Mouse (Mus musculus) intestine, embryonic 14.5 days (tissue): ENCODE data around the gene Lingo4. TPM values are rescaled to one million over a fixed set of nuclear protein-coding genes. Genes with fewer than 3 reads are reported as not detected.

Experiments
- ATAC-seq: fragments of 200-750 bp; cut with Nextera tagmentation; replicated peaks from 2 replicates; pipeline ENCODE4 v1.8.0; 2017; ENCODE audit warnings: low read depth, moderate number of reproducible peaks, moderate TSS enrichment, moderate library complexity; ENCODE audit not compliant: low FRiP score, low TSS enrichment
- DNase-seq: peaks from one replicate; pipeline ENCODE4 v3.0.0-alpha.2; 2018; ENCODE audit warnings: low spot score
- H3K27ac ChIP-seq: fragments of 300-500 bp; sonication (generic); 2 replicates; pipeline ENCODE4 v1.5.1; 2014; ENCODE audit warnings: low read depth, mild to moderate bottlenecking, control low read depth
- H3K27me3 ChIP-seq: fragments of 300-500 bp; sonication (generic); replicated peaks from 2 replicates; pipeline ENCODE4 v1.6.1; 2014; ENCODE audit warnings: low read length, control low read depth; ENCODE audit not compliant: control insufficient read depth, insufficient read depth
- H3K36me3 ChIP-seq: fragments of 300-500 bp; sonication (generic); 2 replicates; pipeline ENCODE4 v1.6.1; 2014; ENCODE audit warnings: low read length, control low read depth; ENCODE audit not compliant: control insufficient read depth, insufficient read depth
- H3K4me1 ChIP-seq: fragments of 300-500 bp; sonication (generic); replicated peaks from 2 replicates; pipeline ENCODE4 v1.6.1; 2014; ENCODE audit warnings: low read length, control low read depth, mixed read lengths; ENCODE audit not compliant: control insufficient read depth, insufficient read depth
- H3K4me2 ChIP-seq: fragments of 300-500 bp; sonication (generic); 2 replicates; pipeline ENCODE4 v1.6.1; 2014; ENCODE audit warnings: low read length
- H3K4me3 ChIP-seq: fragments of 300-500 bp; sonication (generic); 2 replicates; pipeline ENCODE4 v1.5.1; 2014; ENCODE audit warnings: low read depth, low read length, control low read depth, mixed read lengths
- H3K9ac ChIP-seq: fragments of 300-500 bp; sonication (generic); 2 replicates; pipeline ENCODE4 v1.6.1; 2014; ENCODE audit warnings: mild to moderate bottlenecking, low read length
- H3K9me3 ChIP-seq: fragments of 300-500 bp; sonication (generic); 2 replicates; pipeline ENCODE4 v1.6.1; 2016; ENCODE audit warnings: low read length, control low read depth; ENCODE audit not compliant: control insufficient read depth
- WGBS: fragments of 180-500 bp; shearing (Covaris S2); extraction: QIAGEN DNeasy Blood & Tissue Kit; methylation state at CpG from one replicate; pipeline ENCODE4 v1.1.7; 2014; 5-methylcytosine and 5-hydroxymethylcytosine counted together
- polyA plus RNA-seq: library from polyadenylated mRNA; unstranded; fragments of >200 nt; fragmentation: Nextera tagmentation; extraction: Ambion mirVana; gene quantifications from 2 replicates; pipeline ENCODE4 v1.2.1, GENCODE M21; 2014

Lingo4 gene
- polyA plus RNA-seq, 1 experiment from 2014 or later: 0.38 TPM

- peak within 1 kb of the TSS; percentile 43; the same call in 1 of the 2 replicates for H3K27ac ChIP-seq
- peak; percentile 98 for ATAC-seq
- H3K4me2 ChIP-seq: peak within 1 kb of the TSS; percentile 65
- peak within 1 kb of the TSS; percentile 88 for H3K9ac ChIP-seq
- WGBS: under 1% methylated on average over 39 of the region's 39 CpGs
- peaks cover 7% of the 10 kb centered on the region for H3K4me1 ChIP-seq
- peaks cover 6% of the 10 kb centered on the region; the same call in 1 of the 2 replicates for H3K27me3 ChIP-seq
- no peaks in the 10 kb centered on the region for H3K9me3 ChIP-seq
- DNase-seq: peak; percentile 98
- H3K36me3 ChIP-seq: peaks cover 35% of the 10 kb centered on the region
- peak within 1 kb of the TSS; percentile 98 for H3K4me3 ChIP-seq
Observed at GRCm38 (mm10) chr3:94442951-94443596, 44.8 kb downstream of the Lingo4 start, which contains the start of gene Mrpl9. Mrpl9 (plus strand) TSS chr3:94443318.

GRCm38 (mm10) chr3:94443597-94443964 lies 45.3 kb downstream of the Lingo4 start, which contains the start of gene Oaz3:
Oaz3 (minus strand) TSS chr3:94443915.
- H3K9me3 ChIP-seq: no peaks in the 10 kb centered on the region
- peaks cover 6% of the 10 kb centered on the region; the same call in 1 of the 2 replicates for H3K27me3 ChIP-seq
- H3K4me1 ChIP-seq: peaks cover 7% of the 10 kb centered on the region
- H3K36me3 ChIP-seq: peaks cover 40% of the 10 kb centered on the region
- H3K9ac ChIP-seq: peak within 1 kb of the TSS; percentile 88
- peak within 1 kb of the TSS; percentile 43; the same call in 1 of the 2 replicates for H3K27ac ChIP-seq
- under 1% methylated on average over 24 of the region's 24 CpGs for WGBS
- H3K4me2 ChIP-seq: peak within 1 kb of the TSS; percentile 65
- peak within 1 kb of the TSS; percentile 98 for H3K4me3 ChIP-seq
- DNase-seq (no peak), ATAC-seq (peak; percentile 53)

- Histone ChIP-seq H3K9ac (no peak overlapping the region), H3K4me3 (no peak overlapping the region), H3K27me3 (no peaks in the 10 kb centered on the region), H3K27ac (no peak overlapping the region), H3K9me3 (no peaks in the 10 kb centered on the region), H3K36me3 (peaks cover 46% of the 10 kb centered on the region), H3K4me2 (no peak overlapping the region), H3K4me1 (peaks cover 2% of the 10 kb centered on the region; the same call in 1 of the 2 replicates)
- ATAC-seq: no peak
- whole genome bisulfite sequencing: 91% methylated on average over 2 of the region's 2 CpGs
- DNase-seq: no peak
Observed at GRCm38 (mm10) chr3:94449377-94449776, 51.1 kb downstream of the Lingo4 start.

Other genes starting within 250 kb of the Lingo4 start
- not detected in 2 replicates for gene Gm10696, start 220.3 kb upstream of the Lingo4 start, polyA plus RNA-seq
- gene Gm5286, start 201.8 kb upstream of the Lingo4 start, polyA plus RNA-seq: not detected in 2 replicates
- not detected in 2 replicates for gene Gm4778, start 134.5 kb upstream of the Lingo4 start, polyA plus RNA-seq
- 17.5 and 18.3 TPM in 2 replicates for gene Them4, start 88.4 kb upstream of the Lingo4 start, polyA plus RNA-seq
- not detected in 2 replicates for gene Them5, start 56.4 kb upstream of the Lingo4 start, polyA plus RNA-seq
- 1.1 and 1.5 TPM in 2 replicates for gene C2cd4d, start 36.1 kb upstream of the Lingo4 start, polyA plus RNA-seq
- 3.8 and 4.0 TPM in 2 replicates for gene Rorc, start 25.7 kb upstream of the Lingo4 start, polyA plus RNA-seq
- gene Tdrkh, start 14.8 kb downstream of the Lingo4 start, polyA plus RNA-seq: 11.4 and 14.6 TPM in 2 replicates
- 73.2 and 76.2 TPM in 2 replicates for gene Mrpl9, start 44.8 kb downstream of the Lingo4 start, polyA plus RNA-seq
- gene Oaz3, start 45.4 kb downstream of the Lingo4 start, polyA plus RNA-seq: 0.26 and 0.51 TPM in 2 replicates
- 47.7 and 54.3 TPM in 2 replicates for gene Celf3, start 79.8 kb downstream of the Lingo4 start, polyA plus RNA-seq
- 8.1 and 9.3 TPM in 2 replicates for gene Riiad1, start 81.8 kb downstream of the Lingo4 start, polyA plus RNA-seq
- 28.6 and 33.8 TPM in 2 replicates for gene Snx27, start 184.2 kb downstream of the Lingo4 start, polyA plus RNA-seq
- not detected in 2 replicates for gene Gm10972, start 244.6 kb downstream of the Lingo4 start, polyA plus RNA-seq